Mouse (Mus musculus) left cerebral cortex, adult 8-10 months (tissue): ENCODE data around the gene Eif4g1. TPM values are rescaled to one million over a fixed set of nuclear protein-coding genes. Genes with fewer than 3 reads are reported as not detected.

Experiments used
- DNase-seq, 2 experiments: peaks; one replicate each; pipeline ENCODE4 v3.0.0; 2022; ENCODE audit warnings: low spot score in 2 of 2
- total RNA-seq, 4 experiments: library from RNA; stranded (reverse); gene quantifications; 2 replicates each; pipeline ENCODE4 v1.2.4; 2022

Gene Eif4g1
- total RNA-seq, 4 experiments from 2014 or later: 253 to 267 (median 263) TPM

DNA sequence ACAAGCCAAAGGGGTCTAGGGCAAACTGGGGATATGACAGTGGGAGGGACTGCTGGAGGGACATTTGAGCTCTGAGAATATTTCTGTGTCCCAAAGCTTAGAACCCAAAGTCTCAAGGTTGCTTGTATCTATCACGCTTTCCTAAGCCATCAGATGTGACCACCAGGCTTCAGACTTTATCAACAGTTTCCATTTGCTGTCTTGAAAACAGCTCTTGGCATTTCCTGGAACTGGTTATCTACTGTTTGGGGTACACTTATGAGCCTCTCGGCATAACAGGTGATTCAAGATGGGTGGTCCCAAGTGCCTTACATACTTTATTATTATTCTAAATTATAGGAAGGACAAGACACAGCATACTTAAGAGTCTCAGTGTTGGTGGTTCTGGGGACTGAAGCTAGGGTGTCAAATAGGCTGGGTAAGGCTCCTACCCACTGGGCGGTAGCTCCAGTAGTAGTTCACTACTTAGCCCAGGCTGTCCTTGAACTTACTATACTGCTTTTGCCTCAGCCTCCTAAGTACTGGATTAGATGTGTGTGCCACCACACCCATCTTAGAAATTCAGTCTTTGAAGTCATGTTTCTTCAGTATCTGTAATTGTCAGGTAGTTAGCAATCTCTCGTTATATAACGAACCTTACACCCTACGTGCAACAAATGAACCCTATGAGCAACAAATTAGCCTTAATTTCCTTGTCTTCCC lies 35.7 kb downstream of the Eif4g1 start:
- no peak for DNase-seq

- no peak for DNase-seq
Observed at GRCm38 (mm10) chr16:20705786-20706185, 37.7 kb downstream of the Eif4g1 start.

DNA sequence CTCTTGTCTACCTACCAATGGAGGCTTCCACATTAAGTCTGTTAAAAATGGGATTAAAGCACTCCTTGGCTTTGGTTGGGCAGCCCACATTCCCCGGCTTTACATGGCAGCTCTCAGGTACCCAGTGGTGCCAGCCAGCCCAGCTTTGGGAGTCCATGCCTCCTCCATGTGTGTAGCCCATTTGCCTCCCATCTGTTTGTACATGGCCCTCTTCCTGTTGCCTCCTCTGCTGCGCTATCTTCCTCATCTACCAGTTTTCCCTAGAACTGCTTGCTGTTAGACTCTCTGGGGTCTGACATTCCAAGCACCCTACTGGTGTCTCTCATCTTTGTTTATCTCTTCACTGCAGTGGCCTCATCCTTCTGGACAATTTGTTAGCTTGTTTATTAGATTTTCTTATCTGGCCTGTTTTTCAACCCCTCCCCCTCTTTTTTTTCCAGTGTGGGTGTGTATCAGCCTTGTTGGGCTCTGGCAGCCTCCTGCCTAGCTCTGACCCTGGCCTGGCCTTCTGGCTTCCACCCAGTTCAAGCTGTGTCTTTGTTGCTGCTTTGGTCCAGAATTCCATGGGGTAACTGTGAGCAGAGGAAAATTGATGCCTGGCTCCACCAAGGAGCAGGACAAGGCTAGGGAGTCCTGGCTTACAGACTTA lies 38.4 kb downstream of the Eif4g1 start:
- no peak for DNase-seq

DNA sequence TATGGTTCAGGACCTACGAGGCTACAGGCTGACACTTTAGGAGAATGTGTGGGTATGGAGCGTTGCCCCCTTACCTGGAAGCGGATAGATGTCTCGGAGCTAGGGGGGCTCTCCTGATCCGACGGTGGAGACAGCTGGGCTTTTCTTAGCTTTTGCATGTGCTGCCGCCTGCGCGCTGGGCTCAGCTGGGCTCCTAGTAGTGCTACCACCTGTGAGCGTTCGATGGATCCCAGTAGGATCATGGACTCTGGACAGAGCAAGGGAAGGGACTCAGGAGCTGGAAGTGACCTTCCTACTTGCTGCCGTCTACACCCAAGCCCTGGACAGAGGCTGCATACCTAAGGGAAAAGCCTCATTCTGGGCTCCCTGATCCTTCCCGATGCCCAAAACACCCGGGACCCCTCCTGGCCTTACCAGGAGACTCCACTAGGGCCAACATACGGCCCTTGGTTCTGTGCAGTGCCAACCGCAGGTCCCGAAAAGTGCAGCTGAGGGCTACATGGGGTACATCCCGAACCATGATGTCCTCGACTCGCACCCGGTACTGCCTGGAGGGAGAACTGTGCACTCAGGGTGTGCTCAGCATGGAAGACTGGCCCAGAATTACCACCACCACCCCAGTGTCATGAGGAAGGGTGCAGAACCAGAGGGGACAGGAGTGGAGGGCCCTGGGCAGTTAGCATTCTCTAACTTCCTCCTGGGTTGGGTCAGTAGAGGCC lies 40.3 kb downstream of the Eif4g1 start:
- no peak for DNase-seq

DNA sequence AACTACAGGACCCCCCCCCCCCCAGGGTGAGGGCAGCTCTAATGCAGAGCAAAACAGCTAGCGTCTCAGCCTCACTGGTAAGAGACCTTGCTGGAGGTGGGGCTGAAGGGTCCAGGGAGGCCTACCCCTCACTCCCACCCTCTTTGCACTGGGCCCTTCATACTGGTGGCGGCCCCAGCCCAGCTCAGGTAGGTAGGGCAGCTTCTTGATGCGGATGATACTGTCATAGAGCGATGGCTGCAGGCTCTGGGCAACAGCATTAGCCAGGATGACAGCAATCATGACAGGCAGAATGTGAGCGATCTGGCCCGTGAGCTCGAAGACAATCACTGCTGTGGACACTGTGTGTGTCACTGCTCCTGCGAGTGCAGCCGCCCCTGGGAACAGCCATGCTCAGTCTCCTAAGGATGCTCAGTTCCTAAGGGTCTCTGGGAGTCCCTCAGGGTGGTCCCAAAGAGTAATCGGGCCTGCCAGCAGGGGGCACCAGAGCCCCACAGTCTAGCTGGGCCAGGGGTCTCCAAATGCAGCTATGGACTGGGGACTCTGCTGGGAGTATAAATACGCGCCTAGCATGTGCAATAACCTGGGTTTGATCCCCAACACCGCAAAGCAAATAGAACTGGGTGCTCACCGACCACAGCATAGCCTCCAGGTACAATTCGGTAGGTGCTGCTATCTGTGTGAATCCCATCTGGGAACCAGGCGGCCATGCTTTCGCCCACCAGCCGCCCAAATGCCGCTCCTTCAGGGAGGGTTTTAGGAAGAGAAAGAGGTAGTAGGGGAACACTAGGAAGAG lies 41.0 kb downstream of the Eif4g1 start:
- no peak for DNase-seq

DNA sequence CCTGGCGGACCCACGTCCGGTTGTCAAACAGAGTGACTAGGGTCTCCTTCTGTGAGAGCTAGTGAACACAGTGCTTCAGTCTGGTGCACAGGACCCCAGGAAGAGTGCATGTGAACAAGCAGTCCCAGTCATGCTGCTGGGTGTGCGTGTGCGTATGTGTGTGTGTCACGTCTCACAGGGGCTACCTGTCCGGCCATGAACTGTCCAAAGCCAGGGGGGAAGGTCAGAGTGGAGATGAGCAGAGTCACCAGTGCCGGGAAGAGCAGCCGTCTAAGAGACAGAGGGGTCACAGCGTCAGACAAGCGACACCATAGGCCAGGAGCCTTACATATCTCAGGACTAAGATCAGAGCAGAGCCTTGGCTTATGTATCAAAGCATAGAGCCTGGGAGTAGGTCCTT lies 42.3 kb downstream of the Eif4g1 start:
- DNase-seq: no peak

DNA sequence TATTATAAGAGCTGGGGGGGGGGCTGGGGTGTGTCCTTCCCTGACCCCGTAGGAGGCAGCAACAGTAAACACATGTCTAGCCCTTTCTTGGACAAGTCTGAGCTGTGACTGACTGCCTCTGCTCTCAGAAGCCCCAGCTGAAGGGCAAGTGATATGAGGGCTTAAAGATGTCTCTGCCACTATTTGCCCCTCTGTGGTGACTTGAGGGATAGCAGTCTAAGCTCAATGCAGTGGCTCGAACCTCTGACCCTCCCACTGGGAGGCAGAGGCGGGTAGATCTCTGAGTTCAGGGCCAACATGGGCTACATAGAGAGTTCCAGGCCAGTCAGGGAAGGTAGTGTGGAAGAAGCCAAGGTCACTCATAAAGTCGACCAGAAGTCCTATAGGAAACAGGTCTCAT lies 42.7 kb downstream of the Eif4g1 start:
- no peak for DNase-seq

DNA sequence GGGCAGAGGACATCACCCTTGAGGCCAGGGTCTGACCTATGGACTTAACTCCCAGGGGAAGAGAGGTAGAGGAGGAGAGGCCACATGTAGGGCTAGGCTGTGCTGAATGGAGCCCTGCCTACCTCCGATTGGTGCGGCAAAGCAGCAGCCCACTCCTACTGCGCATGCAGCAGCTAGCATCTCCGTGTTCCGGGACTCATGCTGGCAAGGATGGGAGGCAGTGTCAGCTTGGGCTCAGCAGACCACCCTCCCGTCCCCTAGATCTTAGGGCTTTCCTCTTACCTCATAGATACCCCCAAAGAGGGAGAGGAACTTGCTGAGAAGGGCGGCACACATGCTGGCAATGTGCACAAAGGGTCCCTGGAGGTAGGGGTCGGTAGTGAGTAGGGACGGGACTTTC lies 44.1 kb downstream of the Eif4g1 start:
- no peak for DNase-seq

- DNase-seq: no peak
Observed at GRCm38 (mm10) chr16:20712889-20713288, 44.8 kb downstream of the Eif4g1 start.

DNA sequence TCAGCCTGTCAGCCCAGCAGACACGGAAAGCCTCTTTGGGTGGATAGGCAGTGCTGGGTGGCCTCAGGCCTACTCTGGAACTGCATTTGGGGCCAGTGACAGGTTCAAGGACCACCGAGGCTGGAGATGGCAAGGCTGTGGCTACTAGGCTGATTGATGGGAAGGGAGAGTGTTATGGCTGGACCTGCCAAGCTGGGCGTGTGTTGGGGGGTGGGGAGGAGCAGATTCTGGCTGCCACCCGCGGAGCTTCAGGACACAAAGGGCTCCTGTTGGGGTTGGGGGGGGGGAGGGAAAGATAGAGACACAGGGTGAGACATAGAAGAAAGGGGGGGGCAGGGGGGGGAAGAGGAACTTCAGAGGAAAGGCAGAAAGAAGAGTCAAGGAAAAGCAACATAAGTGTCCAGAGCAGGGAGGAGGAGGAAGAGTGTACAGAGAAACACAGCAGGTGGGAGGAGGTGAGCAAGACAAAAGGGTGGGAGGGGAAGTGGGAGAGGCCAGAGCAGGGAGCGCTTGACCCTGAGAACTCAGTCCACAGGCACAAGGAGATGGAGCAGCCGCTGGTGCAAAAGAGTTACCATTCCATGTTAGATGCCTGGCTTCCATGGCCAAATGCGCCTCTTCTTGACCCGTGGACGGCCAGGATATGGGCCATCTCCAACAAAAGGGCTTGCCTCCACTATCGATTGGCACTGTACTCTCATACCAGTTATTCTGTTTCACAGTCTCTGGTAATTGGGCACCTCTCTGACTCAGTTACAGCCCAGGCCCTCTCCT lies 46.4 kb downstream of the Eif4g1 start:
- no peak for DNase-seq

- DNase-seq: no peak
Observed at GRCm38 (mm10) chr16:20715161-20715560, 47.0 kb downstream of the Eif4g1 start.

- no peak for DNase-seq
Observed at GRCm38 (mm10) chr16:20715566-20715965, 47.5 kb downstream of the Eif4g1 start.

GRCm38 (mm10) chr16:20715976-20716840 lies 48.1 kb downstream of the Eif4g1 start:
- DNase-seq: peak in 1 of 2 experiments; percentile 78

- no peak for DNase-seq
Observed at GRCm38 (mm10) chr16:20716841-20717180, 48.7 kb downstream of the Eif4g1 start.

DNA sequence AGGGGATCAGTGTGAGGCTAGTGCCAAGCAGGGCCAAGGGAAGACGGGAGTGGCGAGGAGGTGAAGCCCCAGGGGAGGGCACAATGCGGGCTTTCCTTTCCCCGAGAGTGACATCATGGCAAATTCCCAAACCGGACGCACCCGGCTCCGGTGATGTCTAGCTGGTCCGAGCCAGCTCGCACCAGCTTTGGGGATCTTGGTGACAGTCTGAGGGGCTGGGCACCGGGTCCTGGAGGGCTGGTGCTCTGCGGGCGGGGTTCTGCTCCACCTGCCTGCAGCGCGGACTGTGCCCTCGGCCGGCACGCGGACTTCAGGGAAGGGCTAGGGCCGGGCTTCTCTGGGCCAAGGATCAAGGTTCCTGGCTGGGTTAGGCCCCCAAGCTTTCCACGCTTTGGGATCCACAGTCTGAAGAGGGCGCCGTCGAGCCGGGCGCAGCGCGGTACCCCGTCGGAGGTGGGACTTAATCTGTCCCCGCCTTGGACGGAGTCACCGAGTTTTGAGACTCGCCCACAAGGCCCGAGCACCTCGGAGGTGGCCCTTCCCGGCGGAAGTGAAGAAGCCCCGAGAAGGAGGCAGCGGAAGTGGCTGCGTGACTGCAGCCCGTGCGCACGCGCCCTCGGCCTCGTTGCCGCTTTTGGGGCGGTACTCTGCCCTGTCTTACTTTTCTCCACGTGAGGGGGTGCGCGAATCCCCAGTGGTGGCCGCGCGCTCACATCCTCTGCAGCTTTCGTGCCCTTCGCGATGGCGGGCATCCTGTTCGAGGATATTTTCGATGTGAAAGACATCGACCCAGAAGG lies 49.3 kb downstream of the Eif4g1 start, which contains the start of the genes Polr2h and Clcn2:
Gene Polr2h, plus strand, starts transcription at position 485 of the 797 bp plus-strand sequence.
Gene Clcn2, minus strand, starts transcription at position 566 of the 797 bp plus-strand sequence.
- DNase-seq: peak; percentile 95 to 98

DNA sequence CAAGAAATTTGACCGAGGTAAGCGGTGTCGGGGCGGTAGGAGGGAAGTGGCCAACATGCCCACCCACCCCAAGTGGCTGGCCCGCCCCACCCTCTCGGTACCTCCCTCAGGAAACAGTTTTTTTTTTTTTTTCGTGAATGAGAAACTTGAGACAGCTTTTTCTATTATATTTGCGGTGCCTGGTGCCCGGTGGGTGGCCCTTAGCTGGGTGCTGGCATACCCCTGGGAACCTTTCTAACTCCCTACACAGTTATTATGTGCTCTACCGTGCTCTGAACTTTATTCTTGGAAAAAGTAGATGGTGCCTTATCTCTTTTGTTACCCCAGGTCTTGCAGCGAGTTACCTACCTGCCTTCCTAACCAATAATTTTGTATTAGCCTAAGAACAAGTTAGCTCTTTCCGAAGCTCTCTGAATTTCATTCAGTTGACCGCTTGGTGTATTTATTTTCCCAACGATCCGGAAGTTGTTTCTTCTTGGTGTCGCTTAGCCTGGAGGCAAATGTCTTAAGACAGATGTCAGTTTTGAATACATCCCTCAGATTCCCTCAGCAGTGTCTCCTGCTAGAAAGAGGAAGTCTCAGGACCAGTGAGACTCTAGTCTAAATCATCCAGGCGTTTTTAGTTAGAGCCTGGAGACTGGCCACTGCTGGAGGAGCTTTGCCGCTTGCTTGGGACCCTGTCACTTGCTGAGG lies 50.0 kb downstream of the Eif4g1 start:
- DNase-seq: no peak

DNA sequence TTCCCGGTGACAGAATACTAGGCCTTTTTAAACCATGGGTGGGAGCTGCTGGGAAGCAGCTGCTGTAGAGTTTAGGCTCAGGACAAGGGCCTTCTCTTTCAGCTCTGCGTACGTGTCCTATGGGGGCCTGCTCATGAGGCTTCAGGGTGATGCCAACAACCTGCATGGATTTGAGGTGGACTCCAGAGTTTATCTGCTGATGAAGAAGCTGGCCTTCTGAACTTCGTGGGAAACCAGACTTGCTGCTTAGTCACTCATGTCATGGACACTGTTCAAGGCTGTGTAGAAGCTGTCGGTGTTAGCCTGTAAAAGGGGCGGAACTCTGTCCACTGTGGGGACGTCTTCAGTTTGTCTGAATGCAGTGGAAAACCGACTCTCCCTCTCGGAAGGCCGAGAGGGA lies 53.7 kb downstream of the Eif4g1 start:
- DNase-seq: no peak

- DNase-seq: no peak
Observed at GRCm38 (mm10) chr16:20722736-20723135, 54.6 kb downstream of the Eif4g1 start.
